Mouse (Mus musculus): ENCODE data around the gene Kpna4. TPM values are rescaled to one million over a fixed set of nuclear protein-coding genes. Genes with fewer than 3 reads are reported as not detected.
"Not testable (repeated sequence)": the region's sequence is repeated elsewhere in the genome, so short reads cannot be mapped to it uniquely, and the experiment has no call there.

Gene Kpna4
- total and polyA plus RNA-seq, 2 experiments from 2014 or later, result 32.7 to 91.1 TPM

- no peaks in the 10 kb centered on the region for H3K36me3 ChIP-seq (ENCODE audit: insufficient read depth)
- H3K4me3 ChIP-seq (ENCODE audit: low read depth, low read length), result peak within 1 kb of the TSS; percentile 95
- TF ChIP-seq CTCF (IDR thresholded peaks at IDR 0.05; ENCODE audit: low read depth), result peak; percentile 36
- peak within 1 kb of the TSS; percentile 76 for H3K9ac ChIP-seq
- H3K9me3 ChIP-seq (ENCODE audit: low read length), result no peaks in the 10 kb centered on the region
- H3K4me2 ChIP-seq (ENCODE audit: low read depth), result peak within 1 kb of the TSS; percentile 83
- no peaks in the 10 kb centered on the region for H3K27me3 ChIP-seq (ENCODE audit: insufficient read depth, low read length)
- under 1% methylated on average over 75 of the region's 80 CpGs for WGBS
- no peaks in the 10 kb centered on the region; the same call in 1 of the 2 replicates for H3K4me1 ChIP-seq (ENCODE audit: insufficient read depth)
- H3K27ac ChIP-seq (ENCODE audit: low read depth, low read length), result peak within 1 kb of the TSS; percentile 87
- DNase-seq (peak; percentile 95), ATAC-seq (peak; percentile 95)
These were observed 82.1 kb downstream of the Kpna4 start, which contains the start of gene Trim59 for GRCm38 (mm10) chr3:69044645-69045399. Gene Trim59 (minus strand): TSS chr3:69044755.

DNA sequence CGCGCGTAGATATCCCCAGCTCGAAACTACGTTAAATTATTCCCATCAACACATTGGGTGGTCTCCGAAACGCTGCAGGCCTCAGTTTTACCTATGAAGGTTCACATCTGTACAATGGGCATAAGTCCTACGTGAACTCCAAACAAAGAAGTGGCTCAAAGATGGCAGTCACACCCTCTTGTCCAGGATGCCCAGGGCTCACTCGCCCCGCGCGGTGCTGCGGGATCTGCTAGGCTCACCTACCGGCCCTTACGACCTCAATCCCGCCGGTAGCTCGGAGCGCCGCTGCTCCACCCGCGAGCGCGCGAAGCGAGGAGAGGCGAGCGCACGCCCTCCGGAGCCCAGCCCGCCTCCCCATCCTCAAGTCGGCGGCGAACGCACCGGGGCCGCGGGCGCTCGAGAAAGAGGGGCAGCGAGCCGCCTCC, 82.7 kb downstream of the Kpna4 start:
- WGBS, result 5% methylated on average over 40 of the region's 42 CpGs
- ATAC-seq (peak; percentile 76), DNase-seq (peak; percentile 71)
- Histone ChIP-seq H3K4me1 (ENCODE audit: insufficient read depth) (no peaks in the 10 kb centered on the region; the same call in 1 of the 2 replicates), H3K27ac (ENCODE audit: low read depth, low read length) (peak overlapping the region; percentile 87), H3K4me3 (ENCODE audit: low read depth, low read length) (peak overlapping the region; percentile 95), H3K4me2 (ENCODE audit: low read depth) (peak overlapping the region; percentile 83), H3K27me3 (ENCODE audit: insufficient read depth, low read length) (no peaks in the 10 kb centered on the region), H3K36me3 (ENCODE audit: insufficient read depth) (no peaks in the 10 kb centered on the region), H3K9ac (peak overlapping the region; percentile 76), H3K9me3 (ENCODE audit: low read length) (no peaks in the 10 kb centered on the region)
- no peak; the same call in 1 of the 2 replicates for TF ChIP-seq CTCF (IDR thresholded peaks at IDR 0.05; ENCODE audit: low read depth)

- Histone ChIP-seq H3K27ac (ENCODE audit: low read depth, low read length) (no peak overlapping the region), H3K9me3 (ENCODE audit: low read length) (no peaks in the 10 kb centered on the region), H3K27me3 (ENCODE audit: insufficient read depth, low read length) (no peaks in the 10 kb centered on the region), H3K4me2 (ENCODE audit: low read depth) (no peak overlapping the region), H3K36me3 (ENCODE audit: insufficient read depth) (no peaks in the 10 kb centered on the region), H3K4me3 (ENCODE audit: low read depth, low read length) (no peak overlapping the region), H3K4me1 (ENCODE audit: insufficient read depth) (no peaks in the 10 kb centered on the region; the same call in 1 of the 2 replicates), H3K9ac (no peak overlapping the region)
- 69% methylated on average over 5 of the region's 5 CpGs for WGBS
- no peak for TF ChIP-seq CTCF (IDR thresholded peaks at IDR 0.05; ENCODE audit: low read depth)
- no peak for DNase-seq
- ATAC-seq, result no peak
These were observed 85.6 kb downstream of the Kpna4 start for GRCm38 (mm10) chr3:69041298-69041697.

DNA sequence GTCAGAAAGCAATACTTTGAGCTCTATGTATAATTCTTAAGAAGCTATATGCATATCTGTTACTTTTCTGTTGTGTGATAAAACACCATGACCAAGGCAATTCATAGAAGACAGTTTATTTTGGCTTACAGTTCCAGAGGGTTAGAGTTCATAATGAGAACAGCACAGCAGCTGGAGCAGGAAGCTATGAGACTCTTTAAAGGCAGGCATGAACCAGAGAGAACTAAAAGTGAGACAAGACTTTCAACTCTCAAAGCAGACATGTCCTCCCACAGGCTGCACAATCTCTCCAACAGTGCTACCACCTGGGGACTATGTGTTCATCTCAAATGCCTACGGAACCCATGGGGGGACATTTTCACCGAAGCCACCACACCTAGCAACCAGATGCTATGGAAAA, 86.8 kb downstream of the Kpna4 start:
- ATAC-seq (no peak), DNase-seq (no peak)

DNA sequence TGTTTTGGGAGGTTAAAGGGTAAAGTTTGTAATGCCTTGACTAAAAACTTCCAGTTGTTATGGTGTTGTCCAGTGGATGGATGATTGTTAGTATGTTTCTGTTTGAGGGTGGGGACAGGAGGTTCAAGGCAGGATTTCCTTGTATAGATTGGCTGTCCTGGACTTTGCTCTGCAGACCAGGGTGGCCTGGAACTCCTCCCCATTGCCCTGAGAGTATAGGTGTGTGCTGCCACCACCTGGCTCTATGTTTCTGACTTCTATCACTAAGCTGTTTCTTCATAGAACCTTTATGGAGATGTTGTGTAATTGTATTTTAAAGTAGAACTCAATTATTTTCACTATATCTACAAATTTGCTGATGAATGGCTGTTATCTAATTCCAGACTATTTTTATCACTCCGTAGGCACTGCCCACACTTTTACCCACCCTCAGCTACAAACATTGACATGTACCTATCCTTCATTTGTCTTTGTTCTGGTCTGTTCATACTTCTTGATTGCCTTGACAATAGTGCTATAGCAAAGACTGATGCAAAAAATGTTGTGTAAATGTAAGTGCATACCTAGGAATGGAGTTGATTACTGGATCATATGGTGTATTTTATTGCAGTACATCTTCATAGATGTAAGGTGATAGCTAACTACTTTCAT, 100.7 kb downstream of the Kpna4 start:
- no peak overlapping the region for H3K4me3 ChIP-seq (ENCODE audit: low read depth, low read length)
- DNase-seq (no peak), ATAC-seq (no peak)
- WGBS, result 100% methylated on average over 1 of the region's 1 CpGs
- H3K4me1 ChIP-seq (ENCODE audit: insufficient read depth), result no peaks in the 10 kb centered on the region
- H3K9ac ChIP-seq, result no peak overlapping the region
- H3K9me3 ChIP-seq (ENCODE audit: low read length), result no peaks in the 10 kb centered on the region
- H3K36me3 ChIP-seq (ENCODE audit: insufficient read depth), result 0 out of 2 replicates have a peak, but pooled peaks cover 6% of the 10 kb centered on the region
- H3K27me3 ChIP-seq (ENCODE audit: insufficient read depth, low read length), result no peaks in the 10 kb centered on the region
- no peak for TF ChIP-seq CTCF (IDR thresholded peaks at IDR 0.05; ENCODE audit: low read depth)
- H3K27ac ChIP-seq (ENCODE audit: low read depth, low read length), result no peak overlapping the region
- no peak overlapping the region for H3K4me2 ChIP-seq (ENCODE audit: low read depth)

More for the DNA sequence above, 86.8 kb downstream of the Kpna4 start:
- no peak overlapping the region for H3K4me3 ChIP-seq (ENCODE audit: low read depth, low read length)
- no peak for TF ChIP-seq CTCF (IDR thresholded peaks at IDR 0.05; ENCODE audit: low read depth)
- no peak overlapping the region for H3K4me2 ChIP-seq (ENCODE audit: low read depth)
- H3K9ac ChIP-seq, result no peak overlapping the region
- H3K36me3 ChIP-seq (ENCODE audit: insufficient read depth), result 0 out of 2 replicates have a peak, but pooled peaks cover 4% of the 10 kb centered on the region
- H3K27me3 ChIP-seq (ENCODE audit: insufficient read depth, low read length), result no peaks in the 10 kb centered on the region
- H3K9me3 ChIP-seq (ENCODE audit: low read length), result no peaks in the 10 kb centered on the region
- H3K4me1 ChIP-seq (ENCODE audit: insufficient read depth), result no peaks in the 10 kb centered on the region
- 82% methylated on average over 2 of the region's 2 CpGs for WGBS
- no peak overlapping the region for H3K27ac ChIP-seq (ENCODE audit: low read depth, low read length)

DNA sequence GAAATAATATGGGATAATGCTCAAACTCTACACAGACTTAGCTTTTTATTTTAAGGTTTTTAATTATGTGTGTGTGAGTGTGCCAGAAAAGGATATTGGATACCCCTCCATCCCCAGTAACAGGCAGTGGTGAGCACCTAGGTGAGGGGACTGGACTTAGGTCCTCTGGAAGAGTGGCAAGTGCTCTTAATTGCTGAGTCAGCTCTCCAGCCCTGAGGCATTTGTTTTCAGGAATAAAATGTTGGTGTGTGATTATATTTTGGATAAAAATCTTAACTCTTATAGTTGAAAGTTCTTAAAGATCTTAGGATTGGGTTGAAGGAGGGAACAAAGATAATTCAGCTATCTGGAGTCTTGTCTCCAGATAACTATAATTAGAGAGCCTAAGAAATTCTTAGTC, 106.1 kb downstream of the Kpna4 start:
- Histone ChIP-seq H3K4me3 (ENCODE audit: low read depth, low read length) (no peak overlapping the region), H3K4me2 (ENCODE audit: low read depth) (no peak overlapping the region), H3K27ac (ENCODE audit: low read depth, low read length) (no peak overlapping the region), H3K36me3 (ENCODE audit: insufficient read depth) (peaks cover 10% of the 10 kb centered on the region; the same call in 1 of the 2 replicates), H3K9ac (no peak overlapping the region), H3K27me3 (ENCODE audit: insufficient read depth, low read length) (no peaks in the 10 kb centered on the region), H3K4me1 (ENCODE audit: insufficient read depth) (no peaks in the 10 kb centered on the region), H3K9me3 (ENCODE audit: low read length) (no peaks in the 10 kb centered on the region)
- ATAC-seq (no peak), DNase-seq (no peak)
- no peak for TF ChIP-seq CTCF (IDR thresholded peaks at IDR 0.05; ENCODE audit: low read depth)

- no peak overlapping the region for H3K4me2 ChIP-seq (ENCODE audit: low read depth)
- no peak overlapping the region for H3K27ac ChIP-seq (ENCODE audit: low read depth, low read length)
- H3K27me3 ChIP-seq (ENCODE audit: insufficient read depth, low read length), result no peaks in the 10 kb centered on the region
- H3K9ac ChIP-seq, result no peak overlapping the region
- H3K36me3 ChIP-seq (ENCODE audit: insufficient read depth), result peaks cover 10% of the 10 kb centered on the region; the same call in 1 of the 2 replicates
- H3K4me3 ChIP-seq (ENCODE audit: low read depth, low read length), result no peak overlapping the region
- ATAC-seq (no peak), DNase-seq (no peak)
- peak; percentile 19; the same call in 1 of the 2 replicates for TF ChIP-seq CTCF (IDR thresholded peaks at IDR 0.05; ENCODE audit: low read depth)
- no peaks in the 10 kb centered on the region for H3K9me3 ChIP-seq (ENCODE audit: low read length)
- 90% methylated on average over 2 of the region's 2 CpGs for WGBS
- no peaks in the 10 kb centered on the region for H3K4me1 ChIP-seq (ENCODE audit: insufficient read depth)
These were observed 106.6 kb downstream of the Kpna4 start for GRCm38 (mm10) chr3:69020285-69020684.

- not testable (repeated sequence) for H3K4me2 ChIP-seq (ENCODE audit: low read depth); H3K4me3 ChIP-seq (ENCODE audit: low read depth, low read length); H3K27ac ChIP-seq (ENCODE audit: low read depth, low read length); H3K36me3 ChIP-seq (ENCODE audit: insufficient read depth); H3K27me3 ChIP-seq (ENCODE audit: insufficient read depth, low read length); DNase-seq; H3K4me1 ChIP-seq (ENCODE audit: insufficient read depth); H3K9ac ChIP-seq; H3K9me3 ChIP-seq (ENCODE audit: low read length); ATAC-seq
- 97% methylated on average over 2 of the region's 2 CpGs for WGBS
These were observed 108.3 kb downstream of the Kpna4 start for GRCm38 (mm10) chr3:69018635-69019034.
